Mouse (Mus musculus): ENCODE data around the gene Zfp131. TPM values are rescaled to one million over a fixed set of nuclear protein-coding genes. Genes with fewer than 3 reads are reported as not detected.

The Zfp131 gene
- total and polyA plus RNA-seq, 3 experiments: 31.3 to 61.4 (median 49.3) TPM

GRCm38 (mm10) chr13:119723368-119723767 is 67.3 kb downstream of the Zfp131 start:
- Histone ChIP-seq H3K36me3 (replicated peaks in 1 of 2; ENCODE audit: control insufficient read depth in 1 of 2, insufficient read depth in 1 of 2, low read length in 1 of 2) (no peaks in the 10 kb centered on the region), H3K27me3 (replicated peaks) (no peaks in the 10 kb centered on the region), H3K9ac (ENCODE audit: insufficient read depth, low read depth) (no peak overlapping the region), H3K9me3 (replicated peaks; ENCODE audit: low read length) (no peaks in the 10 kb centered on the region), H3K79me2 (replicated peaks; ENCODE audit: control insufficient read depth, extremely low read depth, insufficient read depth, poor library complexity, severe bottlenecking) (no peaks in the 10 kb centered on the region), H3K27ac (ENCODE audit: insufficient read depth, low read depth) (no peak overlapping the region), H3K4me2 (ENCODE audit: insufficient read depth, low read depth, poor library complexity, severe bottlenecking) (no peak overlapping the region), H3K4me1 (ENCODE audit: control insufficient read depth in 1 of 2, insufficient read depth in 2 of 2) (peaks cover 2 to 10% of the 10 kb centered on the region in 2 experiments; a peak in 3 of 4 replicates), H3K4me3 (replicated peaks in 1 of 3; ENCODE audit: low read depth in 2 of 3, low read length in 2 of 3, poor library complexity in 1 of 3) (no peak overlapping the region)
- DNase-seq (ENCODE audit: extremely low read depth): no peak
- TF ChIP-seq MYC (IDR thresholded peaks at IDR 0.05; ENCODE audit: low read depth, low read length) (no peak), UBTF (IDR thresholded peaks at IDR 0.05; ENCODE audit: low read depth, low read length) (no peak)
- in situ Hi-C loops (cut with MboI; ENCODE audit: low pct_ligation_motif_present, low pct_unique_long_range_greater_than_20kb, low sequenced_read_pairs): no loop called here
- dilution Hi-C loops (cut with MboI; ENCODE audit: extremely low pct_ligation_motif_present, extremely low pct_unique_long_range_greater_than_20kb, low sequenced_read_pairs): no loop called here

DNA sequence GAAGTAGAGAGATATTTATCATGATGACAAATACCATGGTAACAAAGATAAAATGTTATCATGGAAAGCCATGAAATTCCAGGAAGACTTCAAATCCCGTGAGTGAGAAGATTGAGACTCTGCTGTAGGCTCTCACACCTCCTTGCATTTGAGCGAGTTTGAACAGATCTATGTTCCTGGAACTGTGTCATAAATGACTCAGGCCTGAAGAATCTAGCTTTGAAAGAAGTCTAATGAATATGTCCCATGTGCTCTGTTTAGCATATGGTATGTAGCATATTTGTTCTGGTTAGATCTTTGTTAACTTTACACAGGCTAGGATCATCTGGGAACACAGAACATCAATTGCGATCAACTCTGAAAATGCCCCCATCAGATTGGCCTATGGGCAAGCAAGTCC is 68.2 kb downstream of the Zfp131 start:
- dilution Hi-C loops (cut with MboI; ENCODE audit: extremely low pct_ligation_motif_present, extremely low pct_unique_long_range_greater_than_20kb, low sequenced_read_pairs) (no loop called here), in situ Hi-C loops (cut with MboI; ENCODE audit: low pct_ligation_motif_present, low pct_unique_long_range_greater_than_20kb, low sequenced_read_pairs) (no loop called here)
- no peak overlapping the region for H3K4me3 ChIP-seq (replicated peaks in 1 of 3; ENCODE audit: low read depth in 2 of 3, low read length in 2 of 3, poor library complexity in 1 of 3)
- H3K4me1 ChIP-seq (ENCODE audit: control insufficient read depth in 1 of 2, insufficient read depth in 2 of 2): 0 out of 4 replicates have a peak, but pooled peaks cover 0 to 5% of the 10 kb centered on the region in 2 experiments
- no peaks in the 10 kb centered on the region for H3K36me3 ChIP-seq (replicated peaks in 1 of 2; ENCODE audit: control insufficient read depth in 1 of 2, insufficient read depth in 1 of 2, low read length in 1 of 2)
- no peak overlapping the region for H3K27ac ChIP-seq (ENCODE audit: insufficient read depth, low read depth)
- H3K9ac ChIP-seq (ENCODE audit: insufficient read depth, low read depth): no peak overlapping the region
- no peaks in the 10 kb centered on the region for H3K27me3 ChIP-seq (replicated peaks)
- H3K9me3 ChIP-seq (replicated peaks; ENCODE audit: low read length): no peaks in the 10 kb centered on the region
- DNase-seq (ENCODE audit: extremely low read depth): no peak
- TF ChIP-seq SIN3A (IDR thresholded peaks at IDR 0.05; ENCODE audit: low read length): no peak
- no peak for TF ChIP-seq POLR2AphosphoS2 (IDR thresholded peaks at IDR 0.05; ENCODE audit: low read depth, low read length)
- TF ChIP-seq E2F4 (IDR thresholded peaks at IDR 0.05; ENCODE audit: insufficient replicate concordance, low read depth, low read length): no peak
- TF ChIP-seq GABPA (IDR thresholded peaks at IDR 0.05; ENCODE audit: insufficient replicate concordance, low read depth, low read length): no peak
- TF ChIP-seq POLR2A (IDR thresholded peaks at IDR 0.05; ENCODE audit: low read depth, low read length): no peak
- TF ChIP-seq ZC3H11A (IDR thresholded peaks at IDR 0.05; ENCODE audit: low read depth, low read length): no peak
- no peak for TF ChIP-seq EP300 (IDR thresholded peaks at IDR 0.05; ENCODE audit: low read length)
- TF ChIP-seq MYC (IDR thresholded peaks at IDR 0.05; ENCODE audit: low read depth, low read length): no peak
- no peak for TF ChIP-seq KAT2A (IDR thresholded peaks at IDR 0.05; ENCODE audit: insufficient replicate concordance, low read length)
- TF ChIP-seq IRF4 (IDR thresholded peaks at IDR 0.05; ENCODE audit: low read depth, low read length): no peak
- no peak for TF ChIP-seq ZNF384 (IDR thresholded peaks at IDR 0.05; ENCODE audit: low read depth, low read length)
- no peak for TF ChIP-seq SMC3 (IDR thresholded peaks at IDR 0.05; ENCODE audit: low read depth, low read length)
- TF ChIP-seq HCFC1 (IDR thresholded peaks at IDR 0.05; ENCODE audit: low read depth, low read length): no peak
- no peak for TF ChIP-seq ETS1 (conservative IDR thresholded peaks at IDR 0.05; ENCODE audit: low read depth, low read length)
- TF ChIP-seq CTCF (conservative IDR thresholded peaks at IDR 0.05 in 1 of 2, IDR thresholded peaks at IDR 0.05 in 1 of 2; ENCODE audit: low read depth in 2 of 2, low read length in 2 of 2): no peak
- no peak for TF ChIP-seq USF2 (conservative IDR thresholded peaks at IDR 0.05; ENCODE audit: low read depth, low read length)
- H3K79me2 ChIP-seq (replicated peaks; ENCODE audit: control insufficient read depth, extremely low read depth, insufficient read depth, poor library complexity, severe bottlenecking): no peaks in the 10 kb centered on the region
- no peak overlapping the region for H3K4me2 ChIP-seq (ENCODE audit: insufficient read depth, low read depth, poor library complexity, severe bottlenecking)
